Mouse (Mus musculus): ENCODE measurements around the gene Nol3.

- TF ChIP-seq CTCF (IDR thresholded peaks at IDR 0.05; ENCODE audit: low read depth, low read length) (no peak), POLR2A (IDR thresholded peaks at IDR 0.05; ENCODE audit: insufficient read depth, low read length) (no peak)
Observed at GRCm38 (mm10) chr8:105330325-105330724, 54.4 kb downstream of the Nol3 start.

All from ES-Bruce4 (cell line).